Mouse (Mus musculus) G1E (cell line): ENCODE data around the gene Sorcs2.

Experiments used
- CTCF ChIP-seq: IDR thresholded peaks from 2 replicates; pipeline ENCODE4 v1.5.1; 2012; ENCODE audit warnings: low read depth, low read length, inconsistent platforms, mixed read lengths
- GATA1 ChIP-seq: IDR thresholded peaks from 2 replicates; pipeline ENCODE4 v1.6.1; 2012; ENCODE audit warnings: borderline replicate concordance, low read length, inconsistent platforms, mixed read lengths
- GATA2 ChIP-seq: IDR thresholded peaks from 2 replicates; pipeline ENCODE4 v1.6.1; 2012; ENCODE audit warnings: low read depth, low read length, inconsistent platforms, borderline replicate concordance
- POLR2AphosphoS5 ChIP-seq: IDR thresholded peaks from 2 replicates; pipeline ENCODE4 v1.6.1; 2012; ENCODE audit warnings: low read depth, low read length, inconsistent platforms; ENCODE audit not compliant: insufficient replicate concordance
- TAL1 ChIP-seq: conservative IDR thresholded peaks from 2 replicates; pipeline ENCODE4 v1.6.1; 2012; ENCODE audit warnings: low read depth, low read length, inconsistent platforms, mixed read lengths

DNA sequence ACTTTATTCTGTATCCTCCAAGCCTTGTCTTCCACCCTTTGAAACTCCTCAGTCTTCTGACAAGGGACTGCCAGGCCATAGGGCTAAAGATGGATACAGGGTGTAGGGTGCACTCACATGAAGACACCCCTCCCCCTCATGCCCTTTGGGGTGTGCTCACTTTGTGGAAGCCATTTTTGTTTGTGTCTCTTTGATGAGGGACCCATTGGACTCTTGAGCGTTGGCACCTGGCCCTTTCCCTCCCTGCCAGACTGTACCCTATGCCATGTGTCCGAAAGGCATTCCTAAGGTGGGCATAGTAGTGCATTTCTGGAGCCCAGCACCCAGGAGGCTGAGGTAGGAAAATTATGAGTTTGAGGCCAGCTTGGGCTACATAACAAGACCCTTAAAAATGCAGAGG lies 341.0 kb downstream of the Sorcs2 start:
- TF ChIP-seq CTCF, result no peak
- no peak for TF ChIP-seq GATA1
- no peak for TF ChIP-seq TAL1
- TF ChIP-seq POLR2AphosphoS5, result no peak
- no peak for TF ChIP-seq GATA2
